Mouse (Mus musculus) spleen, adult 12 weeks (tissue): Measurements from ENCODE around the gene Klhl29.

ENCODE experiments used
- DNase-seq: peaks from one replicate; pipeline ENCODE4 v3.0.0; 2022; ENCODE audit warnings: low spot score

Gene Klhl29

DNA sequence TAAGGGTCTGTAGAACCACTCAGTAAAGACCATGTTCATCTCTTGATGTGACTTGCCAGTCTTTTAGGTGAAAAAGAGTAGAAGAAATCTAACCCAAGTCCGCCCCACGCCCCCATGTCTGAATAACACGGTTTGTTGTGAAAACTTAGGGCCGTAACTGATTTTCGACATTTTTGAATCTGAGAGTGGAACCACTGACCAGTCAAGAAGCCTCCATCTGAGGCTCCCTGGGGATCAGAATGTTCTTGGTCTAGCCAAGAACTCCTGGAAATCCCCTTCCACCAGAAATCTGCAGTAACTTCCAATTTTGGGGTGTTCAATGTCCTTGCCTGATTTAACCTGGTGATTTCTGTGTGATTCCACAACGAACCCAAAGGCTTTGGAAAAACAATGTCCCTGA is 189.9 kb downstream of the Klhl29 start:
- DNase-seq, result no peak

DNA sequence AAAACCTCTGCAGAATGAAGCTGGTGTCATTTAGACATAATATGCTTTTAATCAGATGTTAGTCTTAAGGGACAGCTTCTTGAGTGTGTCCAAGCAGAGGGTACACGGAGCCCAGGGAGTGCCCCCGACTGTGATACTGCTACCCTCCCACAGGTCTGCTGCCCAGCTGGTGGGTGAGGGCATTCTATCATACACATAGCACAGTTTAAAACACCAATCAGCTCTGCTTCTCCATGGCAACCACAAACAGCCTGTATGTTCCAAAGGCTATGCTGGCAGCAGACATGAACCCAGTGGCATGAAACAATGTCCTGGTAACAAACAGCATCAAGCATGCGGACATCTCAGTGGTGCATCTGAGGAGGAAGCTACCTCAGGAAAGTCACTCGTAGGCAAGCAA is 192.9 kb downstream of the Klhl29 start:
- DNase-seq, result no peak

DNA sequence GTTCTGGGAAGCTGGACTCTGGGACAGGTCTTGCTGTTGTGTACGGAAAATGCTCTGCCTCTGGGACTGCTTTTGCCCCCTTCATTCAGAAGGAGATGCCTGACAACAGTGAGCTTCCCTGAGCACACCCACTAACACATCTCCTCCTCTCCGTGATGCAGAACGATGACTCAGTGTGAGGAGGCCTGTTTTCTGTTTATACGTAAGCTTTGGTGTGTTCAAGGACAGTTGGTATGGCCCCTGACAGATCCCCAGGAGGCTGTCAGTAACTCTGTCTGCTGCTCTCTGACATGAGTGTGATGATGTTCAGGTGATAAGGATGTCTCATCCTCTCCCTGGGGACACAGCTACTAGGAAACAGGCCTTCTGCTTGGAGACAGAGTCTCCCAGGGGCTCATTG is 193.3 kb downstream of the Klhl29 start:
- no peak for DNase-seq

DNA sequence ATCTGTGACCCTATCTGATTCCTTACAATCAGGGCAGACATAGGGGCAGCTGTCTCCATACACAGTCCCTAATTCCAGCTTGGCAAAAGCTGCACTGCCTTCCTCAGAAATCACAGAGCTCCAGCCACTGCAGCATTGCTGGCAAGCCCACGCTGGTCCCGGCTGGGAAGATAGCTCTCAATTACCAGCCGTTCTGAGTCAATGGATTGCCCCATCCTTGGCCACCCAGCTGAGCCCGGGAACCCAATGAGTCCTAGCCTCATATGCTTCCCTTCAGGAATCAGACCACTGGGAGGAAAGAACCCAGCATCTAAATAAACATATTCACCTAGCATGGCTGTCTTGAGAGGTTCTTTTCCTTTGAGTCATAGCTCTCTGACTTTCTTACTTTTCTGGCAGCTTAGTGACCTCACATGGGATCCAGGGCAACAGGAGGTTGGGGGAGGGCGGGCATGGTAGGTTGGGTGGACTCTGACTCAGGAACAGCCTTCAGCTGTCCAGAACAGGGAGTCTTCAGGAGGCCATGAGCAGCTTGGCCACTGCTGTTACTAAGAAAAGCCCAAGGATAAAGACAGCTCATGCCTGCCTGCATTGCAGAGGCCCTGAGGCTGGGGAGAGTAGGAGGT is 198.7 kb downstream of the Klhl29 start:
- DNase-seq, result no peak

DNA sequence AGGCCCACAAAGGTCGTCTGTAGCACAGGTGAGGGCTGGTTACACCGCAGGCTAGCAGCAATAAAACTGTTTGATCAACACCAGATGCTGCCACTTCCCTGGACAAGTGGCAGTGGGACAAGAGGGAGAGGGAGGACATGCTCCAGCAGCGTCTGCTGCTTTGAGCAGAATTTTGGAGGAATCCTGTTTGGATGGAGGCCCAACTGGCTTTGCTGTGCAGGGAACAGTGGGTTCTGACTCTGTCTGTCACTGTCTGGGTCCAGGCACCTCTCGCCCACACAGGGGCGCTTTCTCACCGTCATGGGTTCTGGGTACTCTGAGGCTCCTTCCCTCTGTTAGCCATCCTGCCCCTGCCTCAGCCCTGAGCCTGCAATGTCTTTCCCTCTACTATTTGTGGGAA is 209.3 kb downstream of the Klhl29 start:
- DNase-seq, result no peak

DNA sequence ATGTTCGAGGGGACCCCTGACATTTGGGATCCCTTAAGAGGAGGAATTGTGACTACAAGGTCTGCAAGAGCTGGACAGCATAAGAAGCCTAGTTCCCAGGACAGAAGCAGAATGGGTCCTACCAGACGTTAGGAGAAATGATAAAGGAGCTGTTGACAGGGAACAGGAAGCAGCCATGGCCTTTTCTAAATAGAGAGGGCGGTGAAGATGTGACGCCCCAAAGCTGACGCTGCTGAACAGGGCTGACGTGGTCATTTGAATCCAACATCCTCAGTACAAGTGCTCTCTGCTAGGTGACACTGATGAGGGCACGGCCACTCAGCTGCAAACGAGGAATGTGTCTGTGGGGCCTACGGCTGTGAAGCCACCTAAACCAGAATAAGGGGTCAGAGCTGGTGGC is 210.1 kb downstream of the Klhl29 start:
- DNase-seq, result no peak

DNA sequence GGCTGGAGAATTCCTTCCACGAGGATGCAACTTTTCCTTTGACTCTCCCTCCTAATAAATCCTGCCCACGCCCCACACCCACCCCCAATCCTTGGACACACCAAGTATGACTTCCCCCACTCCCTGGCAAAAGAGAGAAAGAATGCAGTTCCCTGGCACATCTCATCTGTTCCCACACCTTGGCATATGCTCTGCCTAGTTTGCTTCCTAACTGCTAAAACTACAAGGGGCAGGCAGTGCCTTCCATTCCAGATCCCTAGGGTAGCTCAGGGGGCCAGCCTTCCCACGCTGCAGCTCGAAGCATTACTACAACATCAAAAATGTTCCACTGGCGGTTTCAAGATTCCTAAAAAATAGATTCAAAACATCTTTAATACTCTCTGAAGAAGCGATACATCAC is 212.8 kb downstream of the Klhl29 start:
- DNase-seq, result no peak

DNA sequence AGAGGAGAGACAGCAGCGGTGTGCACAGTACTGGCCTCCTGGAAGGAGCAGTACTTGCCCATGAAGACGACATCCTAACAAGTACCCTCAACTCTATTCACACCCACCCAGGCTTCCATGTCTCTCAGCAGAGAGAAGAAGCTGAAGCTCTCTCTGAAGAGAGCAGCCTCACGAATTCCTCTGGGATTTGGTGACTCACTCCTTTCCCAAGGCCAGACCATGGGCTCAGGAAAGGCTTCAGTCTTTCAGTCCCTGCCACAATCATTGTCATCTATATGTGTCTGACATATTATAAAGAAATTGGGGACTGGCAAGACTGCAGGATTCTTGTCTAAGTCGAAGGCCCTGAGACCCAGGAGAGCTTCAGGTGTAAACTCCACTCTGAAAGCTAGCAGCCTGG is 213.9 kb downstream of the Klhl29 start:
- DNase-seq, result no peak

DNA sequence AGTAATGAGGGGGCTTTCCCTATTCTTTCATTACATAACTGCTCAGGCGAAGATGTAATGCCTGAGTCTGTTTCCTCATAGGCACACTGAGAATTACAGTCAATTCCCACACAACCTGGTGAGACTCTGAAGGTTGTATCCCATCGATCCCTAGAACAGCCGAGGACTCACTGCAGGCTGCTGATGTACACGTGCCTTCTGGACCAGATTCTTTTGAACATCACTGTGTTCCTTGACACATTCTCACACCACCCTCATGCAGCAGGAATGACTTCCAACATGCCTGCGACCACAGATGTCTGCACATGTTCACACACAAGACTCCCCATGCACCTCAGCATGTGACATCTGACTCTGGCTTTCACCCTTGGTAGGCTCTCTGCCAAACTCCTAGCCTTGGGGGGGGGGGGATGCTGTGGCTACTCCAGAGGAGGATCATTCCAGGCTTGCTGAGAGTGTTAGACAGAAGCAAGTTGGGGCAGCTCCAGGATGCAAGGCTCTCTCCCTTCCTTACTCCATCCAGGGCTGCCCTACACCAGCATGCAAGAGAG is 217.5 kb downstream of the Klhl29 start:
- DNase-seq, result no peak

DNA sequence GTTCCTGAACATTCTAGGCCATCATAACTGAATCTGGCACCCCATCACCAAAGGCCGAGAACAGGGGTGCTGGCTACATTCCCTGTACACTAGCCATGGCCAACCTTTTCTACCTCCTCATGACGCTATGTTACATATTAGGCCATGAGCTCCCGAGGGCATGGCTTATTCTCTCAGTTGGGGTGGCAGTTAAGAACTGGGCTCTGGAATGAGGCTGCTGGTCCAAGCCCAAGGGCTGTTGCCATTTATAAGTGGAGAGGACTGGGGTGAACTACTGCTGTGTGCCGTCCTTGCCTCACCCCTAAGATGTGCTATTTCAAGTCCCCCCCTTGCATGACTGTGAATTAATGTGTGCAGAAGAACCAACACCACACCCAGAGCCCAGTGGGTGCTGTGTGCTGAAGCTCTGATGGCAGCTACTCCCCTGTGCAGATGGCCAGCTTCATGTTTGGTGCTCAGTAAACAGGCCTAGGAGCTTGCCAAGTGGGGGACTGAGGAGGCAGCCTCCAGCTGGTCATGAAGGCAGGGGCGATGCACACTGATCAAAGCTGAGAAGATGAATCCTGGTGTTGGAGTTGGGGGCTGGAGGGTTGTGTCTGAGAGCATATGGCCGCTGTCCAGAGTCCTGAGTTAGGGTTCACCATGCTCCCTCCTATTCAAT is 218.3 kb downstream of the Klhl29 start:
- DNase-seq, result no peak

DNA sequence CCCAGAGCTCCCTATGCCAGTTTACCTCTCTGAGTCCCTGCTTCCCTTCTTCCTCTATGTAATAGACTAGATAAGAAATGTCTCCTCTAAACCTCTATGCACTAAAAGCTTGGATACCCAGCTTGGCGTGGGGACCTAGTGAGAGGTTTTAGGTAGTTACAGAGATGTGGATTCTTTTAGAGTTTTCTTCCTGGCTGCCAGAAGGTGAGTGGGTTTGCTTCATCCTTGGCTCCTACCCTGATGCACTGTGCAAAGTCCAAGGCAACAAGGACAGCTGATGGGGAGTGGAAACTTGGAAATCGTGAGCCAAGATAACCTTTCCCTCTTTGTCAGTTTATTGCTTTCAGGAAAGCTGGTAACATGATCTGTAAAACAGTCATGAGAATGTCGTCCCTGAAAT is 220.3 kb downstream of the Klhl29 start:
- no peak for DNase-seq

DNA sequence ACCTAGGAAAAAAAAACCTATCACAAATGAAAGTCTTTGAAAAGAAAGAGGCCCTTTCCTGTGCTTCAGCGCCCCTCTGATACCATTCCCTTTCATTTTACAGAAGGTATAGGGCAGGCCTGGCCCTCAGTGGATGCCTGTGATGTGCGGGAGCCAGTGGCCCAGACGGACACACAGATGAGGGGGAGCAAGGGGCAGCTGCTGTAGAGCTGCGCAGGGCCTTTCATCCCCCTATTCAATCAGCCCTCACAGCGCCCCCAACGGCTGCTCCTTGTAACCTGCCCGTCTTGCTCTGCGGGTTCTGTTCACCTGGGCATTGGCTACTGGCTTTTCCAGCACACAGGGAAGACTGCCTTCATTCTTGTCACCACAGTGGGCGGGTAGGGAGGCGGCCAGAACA is 223.6 kb downstream of the Klhl29 start:
- DNase-seq, result no peak

DNA sequence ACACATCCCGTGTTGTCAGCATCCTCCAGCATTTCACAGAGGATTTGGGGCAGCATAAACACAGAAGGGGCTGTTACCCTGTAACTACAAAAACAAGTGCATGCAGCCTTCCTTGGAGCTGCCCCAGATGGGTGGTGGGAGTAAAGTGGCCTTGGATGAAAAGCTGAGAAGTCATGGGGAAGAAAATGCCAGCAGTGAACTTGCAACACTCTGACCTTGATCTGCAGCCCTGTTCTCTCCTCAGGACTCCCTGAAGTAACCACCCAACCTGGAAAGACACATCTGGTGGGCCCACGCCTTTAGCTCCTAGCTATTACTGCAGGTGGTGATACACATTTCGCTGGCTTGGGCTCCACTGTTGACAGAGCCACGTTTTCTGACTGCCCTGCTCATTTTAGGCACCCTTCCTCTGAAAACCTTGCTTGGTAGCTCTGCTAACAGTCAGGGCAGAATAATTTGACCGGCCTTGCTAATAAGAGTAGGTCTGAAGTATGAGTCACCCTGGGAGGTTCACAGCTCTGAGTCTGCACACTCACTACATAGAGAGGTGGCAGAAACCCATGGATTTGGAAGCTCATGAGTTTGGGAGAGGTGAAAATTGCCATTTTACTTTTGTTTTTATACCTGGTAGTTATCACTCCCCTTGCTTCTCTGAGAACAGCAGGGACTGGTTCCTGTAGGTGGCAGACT is 228.0 kb downstream of the Klhl29 start:
- no peak for DNase-seq

DNA sequence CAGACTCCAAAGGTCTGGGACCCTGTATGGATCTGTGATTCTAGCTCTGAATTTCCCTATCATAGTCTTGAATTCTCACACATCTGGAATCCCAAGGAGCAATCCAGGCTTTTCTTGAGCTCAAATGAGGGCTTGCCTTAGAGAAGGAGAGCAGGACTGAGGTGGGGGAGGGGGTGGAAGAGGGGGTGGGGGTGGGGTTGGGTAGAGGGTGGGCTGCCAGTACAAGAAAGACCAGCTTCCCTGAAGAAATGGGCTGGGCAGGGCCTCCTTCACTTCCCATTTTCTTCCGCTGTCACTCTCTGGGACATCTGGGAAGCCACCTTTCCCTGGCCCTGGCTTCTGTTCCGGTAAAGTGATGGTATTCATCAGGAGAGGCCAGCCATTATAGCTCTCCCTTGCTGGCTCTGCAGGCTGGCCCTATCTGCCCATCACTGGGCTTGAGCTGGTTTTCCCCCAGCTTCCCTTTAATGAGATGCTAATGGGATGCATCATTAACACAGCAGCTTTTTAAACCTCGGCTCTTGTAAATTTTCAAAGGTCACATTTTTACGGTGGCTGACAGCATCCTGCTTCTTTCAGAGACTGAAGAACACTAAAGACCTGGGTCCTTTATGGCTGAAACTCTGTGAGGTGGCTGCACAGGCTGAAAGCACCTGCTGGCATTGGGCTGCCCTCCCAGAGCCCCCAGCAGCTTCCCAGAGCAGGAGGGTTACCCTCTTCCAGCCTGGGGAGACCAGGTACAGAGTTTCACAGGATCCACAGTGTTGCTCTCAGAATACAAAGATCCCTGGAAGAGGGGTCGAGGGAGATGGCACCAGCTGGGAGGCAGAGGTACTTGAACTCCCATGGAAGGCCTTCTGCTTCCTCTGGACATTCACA is 231.3 kb downstream of the Klhl29 start:
- DNase-seq, result no peak

DNA sequence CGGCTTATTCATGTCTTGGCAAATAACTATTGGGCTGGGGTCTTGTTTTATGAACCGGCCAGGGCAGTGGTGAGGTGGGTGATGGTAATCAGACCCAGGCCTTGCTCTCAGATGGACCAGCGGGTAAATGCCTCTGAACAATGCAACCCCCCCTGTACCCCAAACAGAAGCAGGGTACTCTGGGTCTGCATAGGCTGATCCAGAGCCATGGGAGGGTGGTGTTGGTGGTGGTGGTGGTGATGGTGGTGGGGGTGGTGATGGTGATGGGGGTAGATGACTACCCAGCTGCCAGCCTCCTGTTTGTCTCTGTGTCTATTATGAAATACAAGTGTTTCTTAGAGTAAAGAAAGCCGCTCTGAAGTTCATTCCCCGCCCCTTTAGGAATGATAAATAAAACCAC is 232.3 kb downstream of the Klhl29 start:
- no peak for DNase-seq

DNA sequence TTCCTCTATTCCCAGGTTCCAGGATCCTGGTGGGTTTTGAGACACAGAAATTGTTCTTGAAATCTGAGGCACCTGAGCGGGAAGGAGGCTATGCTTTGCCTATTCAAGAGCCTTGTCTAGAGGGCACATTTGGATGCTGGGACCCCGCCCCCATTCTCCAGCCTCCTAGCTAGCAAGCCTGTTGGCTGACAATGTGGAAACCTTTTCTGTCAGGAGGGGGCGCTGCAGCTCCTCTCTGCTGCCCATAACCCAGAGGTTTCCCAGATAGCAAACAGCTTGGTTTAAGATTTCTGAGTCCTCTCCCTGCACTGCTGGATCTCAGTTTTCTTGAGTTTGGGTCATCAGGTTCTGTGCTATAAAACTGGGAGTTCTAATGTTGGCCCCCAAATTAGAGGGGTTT is 232.7 kb downstream of the Klhl29 start:
- DNase-seq, result no peak

DNA sequence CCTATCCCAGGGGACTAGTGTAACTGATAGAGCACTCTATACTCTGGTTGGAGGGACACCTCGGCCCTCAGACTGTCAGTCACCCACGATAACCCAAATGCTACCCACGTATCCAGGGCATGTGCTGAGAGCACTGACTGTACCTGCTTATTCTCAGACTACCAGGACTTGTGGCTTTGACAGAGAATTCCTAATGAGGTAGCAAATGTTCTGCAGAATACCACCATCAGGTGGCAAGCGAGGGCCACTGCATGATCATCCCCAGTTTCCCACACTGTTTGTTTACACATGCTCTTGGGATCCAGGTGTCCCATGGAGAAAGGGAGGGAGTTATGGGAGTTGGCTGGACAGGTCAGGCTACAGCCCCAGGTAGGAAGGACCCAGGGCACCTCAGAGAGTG is 234.4 kb downstream of the Klhl29 start:
- no peak for DNase-seq

DNA sequence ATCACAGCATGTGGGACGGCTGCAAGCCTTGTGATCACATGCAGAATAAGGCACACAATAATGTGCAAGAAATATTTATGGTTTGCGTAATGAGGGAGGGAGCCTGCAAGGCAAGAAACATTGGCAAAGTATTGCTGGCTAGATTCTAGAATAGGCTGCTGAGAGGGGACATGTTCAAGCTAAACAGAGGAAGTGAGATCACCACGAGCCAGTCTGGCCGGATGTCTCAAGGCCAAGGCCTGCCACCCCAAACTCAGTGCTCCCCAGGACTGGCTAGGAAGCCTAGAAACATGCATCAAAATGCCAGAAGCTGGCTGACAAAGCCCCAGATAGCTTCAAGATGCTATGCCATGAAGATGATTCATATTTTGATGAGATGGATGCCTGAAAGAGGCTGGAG is 236.2 kb downstream of the Klhl29 start:
- no peak for DNase-seq

DNA sequence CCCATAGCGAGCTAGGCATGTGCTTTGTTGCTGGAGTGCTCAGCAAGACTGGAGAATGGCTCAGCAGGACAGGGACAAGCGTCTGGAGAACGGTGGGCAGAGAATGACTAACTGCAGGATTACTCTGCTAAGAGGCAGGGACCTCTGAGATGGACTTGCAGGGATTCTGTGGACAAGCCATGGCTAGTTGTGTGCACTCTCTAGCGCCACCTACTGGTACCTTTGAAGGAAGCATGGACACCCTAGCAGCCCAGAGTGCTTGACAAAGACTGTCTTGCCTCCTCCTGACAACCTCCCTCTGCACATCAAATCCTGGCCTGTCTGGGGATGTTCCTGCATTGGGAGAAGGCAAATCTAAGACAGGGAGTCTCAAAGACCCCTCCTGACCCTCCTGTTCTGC is 239.2 kb downstream of the Klhl29 start:
- peak; percentile 4 for DNase-seq

DNA sequence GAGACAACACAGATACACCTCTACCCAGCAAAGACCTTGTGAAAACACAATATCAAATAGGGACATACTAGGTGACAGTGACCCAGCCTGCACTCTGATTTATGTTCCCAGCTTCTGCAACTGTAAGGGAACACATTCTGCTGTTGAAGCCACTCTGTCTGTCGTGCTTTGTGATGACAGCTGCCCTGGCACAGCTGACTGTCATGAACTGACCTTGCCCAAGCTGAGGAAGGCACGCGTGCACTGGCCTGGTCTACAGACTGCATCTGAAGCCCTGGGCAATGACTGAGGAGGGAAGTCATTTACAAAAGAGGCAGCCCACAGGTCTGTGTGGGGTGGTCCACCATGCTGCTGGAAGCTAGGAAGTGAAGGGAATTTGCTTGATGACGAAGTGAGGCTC is 246.3 kb downstream of the Klhl29 start:
- no peak for DNase-seq

DNA sequence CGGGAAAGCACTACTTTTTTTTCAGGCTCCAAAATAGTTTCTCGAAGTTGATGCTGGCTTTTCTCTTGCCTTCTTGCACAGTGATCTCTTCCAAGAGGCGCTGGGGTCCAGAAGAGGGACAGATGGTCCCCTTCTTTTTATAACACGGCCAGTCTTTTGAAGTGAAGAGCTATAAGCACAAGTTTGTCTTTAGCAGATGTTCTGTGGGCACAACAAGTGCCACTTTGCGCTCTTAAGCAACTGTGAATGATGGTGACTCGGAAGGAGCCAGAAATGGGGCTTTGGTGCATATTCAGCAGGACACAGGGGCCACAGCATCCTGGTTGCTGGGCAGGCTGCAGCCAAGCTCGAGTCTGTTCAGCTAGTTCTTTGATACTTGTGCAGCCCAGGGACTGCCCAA is 249.6 kb downstream of the Klhl29 start:
- DNase-seq, result no peak

DNA sequence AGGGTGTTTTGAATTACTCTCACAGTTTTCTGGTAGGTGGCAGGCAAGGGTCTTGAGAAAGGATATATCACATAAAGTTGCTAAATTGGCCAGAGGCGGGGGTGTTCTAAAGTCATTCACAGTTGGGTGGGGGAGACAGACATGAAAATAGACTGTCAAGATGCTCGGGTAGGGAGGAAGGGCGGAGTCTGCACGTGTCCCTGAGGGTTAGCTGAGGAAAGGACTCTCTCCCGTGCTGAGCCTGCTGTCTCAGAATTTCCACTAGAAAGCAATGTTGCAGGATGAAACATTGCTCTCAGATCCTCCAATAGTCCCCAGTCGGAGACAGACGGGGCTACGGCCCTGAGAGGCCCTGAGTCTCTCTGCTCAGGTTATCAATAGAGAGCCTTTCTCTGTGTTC is 252.5 kb downstream of the Klhl29 start:
- DNase-seq, result no peak
